Mouse (Mus musculus): ENCODE data around the gene Pdzd8. TPM values are rescaled to one million over a fixed set of nuclear protein-coding genes. Genes with fewer than 3 reads are reported as not detected.

Pdzd8 gene
- total RNA-seq, 2 experiments from 2014 or later = 51.8 to 55.6 TPM

GRCm38 (mm10) chr19:59282001-59282400, 63.6 kb downstream of the Pdzd8 start:
- no peak for DNase-seq (ENCODE audit: low spot score in 2 of 2)

GRCm38 (mm10) chr19:59280841-59281240, 64.7 kb downstream of the Pdzd8 start:
- DNase-seq (ENCODE audit: low spot score in 2 of 2) = peak in 1 of 2 experiments; percentile 44

GRCm38 (mm10) chr19:59276354-59276753, 69.2 kb downstream of the Pdzd8 start:
- no peak for DNase-seq (ENCODE audit: low spot score in 2 of 2)

- no peak for DNase-seq (ENCODE audit: low spot score in 2 of 2)
Measured at GRCm38 (mm10) chr19:59273190-59273589, 72.4 kb downstream of the Pdzd8 start.

GRCm38 (mm10) chr19:59267417-59267963, 78.1 kb downstream of the Pdzd8 start:
- DNase-seq (ENCODE audit: low spot score in 2 of 2) = no peak

- DNase-seq (ENCODE audit: low spot score in 2 of 2) = peak in 1 of 2 experiments; percentile 13
Measured at GRCm38 (mm10) chr19:59265907-59266306, 79.7 kb downstream of the Pdzd8 start.

- no peak for DNase-seq (ENCODE audit: low spot score in 2 of 2)
Measured at GRCm38 (mm10) chr19:59264838-59265532, 80.6 kb downstream of the Pdzd8 start.

GRCm38 (mm10) chr19:59263171-59263570, 82.4 kb downstream of the Pdzd8 start:
- DNase-seq (ENCODE audit: low spot score in 2 of 2) = peak in 1 of 2 experiments; percentile 36

GRCm38 (mm10) chr19:59261604-59262003, 84.0 kb downstream of the Pdzd8 start:
- no peak for DNase-seq (ENCODE audit: low spot score in 2 of 2)

- no peak for DNase-seq (ENCODE audit: low spot score in 2 of 2)
Measured at GRCm38 (mm10) chr19:59260718-59261442, 84.7 kb downstream of the Pdzd8 start, which contains the start of gene Slc18a2. Slc18a2 (plus strand) TSS chr19:59260896.

GRCm38 (mm10) chr19:59259633-59260032, 85.9 kb downstream of the Pdzd8 start:
- no peak for DNase-seq (ENCODE audit: low spot score in 2 of 2)

GRCm38 (mm10) chr19:59252651-59253050, 92.9 kb downstream of the Pdzd8 start:
- DNase-seq (ENCODE audit: low spot score in 2 of 2) = no peak

GRCm38 (mm10) chr19:59248553-59249286, 96.9 kb downstream of the Pdzd8 start:
- DNase-seq (ENCODE audit: low spot score in 2 of 2) = peak in 1 of 2 experiments; percentile 17

GRCm38 (mm10) chr19:59248144-59248543, 97.4 kb downstream of the Pdzd8 start:
- no peak for DNase-seq (ENCODE audit: low spot score in 2 of 2)

Other genes starting within 250 kb of the Pdzd8 start
- 1 to 10 TPM; 1.2 to 2.4 TPM for gene Vax1, start 175.7 kb downstream of the Pdzd8 start, total RNA-seq (2021)
- not detected for gene Kcnk18, start 126.6 kb downstream of the Pdzd8 start, total RNA-seq (2021)
- gene Slc18a2, start 84.9 kb downstream of the Pdzd8 start, total RNA-seq (2021) = 1 to 10 TPM; 4.1 to 4.7 TPM
- gene Rps12-ps3, start 23.5 kb downstream of the Pdzd8 start, total RNA-seq (2021) = 100 to 1,000 TPM; 285 to 383 TPM
- 10 to 100 TPM; 22.5 to 24.7 TPM for gene Emx2, start 112.6 kb upstream of the Pdzd8 start, total RNA-seq (2021)

Data from layer of hippocampus, postnatal 14 days (tissue).